Mouse (Mus musculus): ENCODE results near the gene Bloc1s1.

GRCm38 (mm10) chr10:128921251-128921650, 2.6 kb downstream of the Bloc1s1 start:
- TF ChIP-seq TCF12 (IDR thresholded peaks at IDR 0.05; ENCODE audit: insufficient read depth, poor library complexity, severe bottlenecking) (no peak), CEBPB (IDR thresholded peaks at IDR 0.05; ENCODE audit: insufficient read depth, poor library complexity, severe bottlenecking) (no peak), POLR2A (IDR thresholded peaks at IDR 0.05; ENCODE audit: insufficient read length, low read depth) (peak; percentile 32), SRF (IDR thresholded peaks at IDR 0.05; ENCODE audit: control insufficient read depth, insufficient read length, low read depth) (no peak), MYOG (IDR thresholded peaks at IDR 0.05; ENCODE audit: control insufficient read depth in 1 of 3, insufficient read depth in 1 of 3, insufficient read length in 2 of 3, low read depth in 2 of 3) (no peak), USF1 (IDR thresholded peaks at IDR 0.05; ENCODE audit: low read depth) (no peak), REST (IDR thresholded peaks at IDR 0.05; ENCODE audit: insufficient read depth, insufficient read length) (no peak), E2F4 (IDR thresholded peaks at IDR 0.05; ENCODE audit: insufficient read depth) (no peak), POLR2AphosphoS2 (IDR thresholded peaks at IDR 0.05; ENCODE audit: insufficient read length, low read depth) (peak; percentile 68), MAX (IDR thresholded peaks at IDR 0.05; ENCODE audit: low read depth) (no peak), TCF3 (IDR thresholded peaks at IDR 0.05; ENCODE audit: insufficient read length, low read depth) (no peak)
